Mouse (Mus musculus) 3T3-L1 (cell line): Measurements from ENCODE around the gene Irf1.

ENCODE experiments used
- DNase-seq: peaks from one replicate; pipeline ENCODE4 v3.0.0-alpha.2; 2015; ENCODE audit warnings: low read depth, low spot score

Irf1 gene

GRCm38 (mm10) chr11:53769760-53770124, at the start of gene Irf1:
TSS of gene Irf1 (plus strand) at chr11:53770014.
- peak; percentile 88 for DNase-seq

GRCm38 (mm10) chr11:53720715-53721114, 49.1 kb upstream of the Irf1 start, which contains the start of gene Il5:
TSS of gene Il5 (plus strand) at chr11:53720794.
- no peak for DNase-seq

- no peak for DNase-seq
These were observed 38.4 kb upstream of the Irf1 start for GRCm38 (mm10) chr11:53731457-53731856.

GRCm38 (mm10) chr11:53732244-53732643, 37.6 kb upstream of the Irf1 start:
- no peak for DNase-seq

GRCm38 (mm10) chr11:53733824-53734223, 36.0 kb upstream of the Irf1 start:
- DNase-seq = peak; percentile 40

GRCm38 (mm10) chr11:53734431-53734830, 35.4 kb upstream of the Irf1 start:
- DNase-seq = peak; percentile 18

- no peak for DNase-seq
These were observed 34.7 kb upstream of the Irf1 start for GRCm38 (mm10) chr11:53734970-53735681.

- peak; percentile 63 for DNase-seq
These were observed 34.0 kb upstream of the Irf1 start for GRCm38 (mm10) chr11:53735682-53736245.

GRCm38 (mm10) chr11:53736771-53737572, 32.8 kb upstream of the Irf1 start:
- DNase-seq = peak; percentile 93

- peak; percentile 87 for DNase-seq
These were observed 32.3 kb upstream of the Irf1 start for GRCm38 (mm10) chr11:53737573-53737946.

- peak; percentile 43 for DNase-seq
These were observed 27.5 kb upstream of the Irf1 start for GRCm38 (mm10) chr11:53742353-53742752.

GRCm38 (mm10) chr11:53745260-53745659, 24.6 kb upstream of the Irf1 start:
- DNase-seq = no peak

- DNase-seq = no peak
These were observed 21.8 kb upstream of the Irf1 start for GRCm38 (mm10) chr11:53747985-53748384.

GRCm38 (mm10) chr11:53748614-53749013, 21.2 kb upstream of the Irf1 start:
- DNase-seq = no peak

GRCm38 (mm10) chr11:53749306-53749705, 20.5 kb upstream of the Irf1 start:
- no peak for DNase-seq

GRCm38 (mm10) chr11:53749716-53750352, 20.0 kb upstream of the Irf1 start:
- DNase-seq = no peak

GRCm38 (mm10) chr11:53755011-53755595, 14.7 kb upstream of the Irf1 start:
- DNase-seq = peak; percentile 85

- DNase-seq = no peak
These were observed 12.2 kb upstream of the Irf1 start for GRCm38 (mm10) chr11:53757612-53758011.

GRCm38 (mm10) chr11:53758033-53758432, 11.8 kb upstream of the Irf1 start:
- DNase-seq = peak; percentile 53

GRCm38 (mm10) chr11:53758791-53759351, 10.9 kb upstream of the Irf1 start:
- peak; percentile 42 for DNase-seq
